Comparison of ENCODE assay signal across 9 mouse cellular contexts in genomic region chr10:18463071-18463841, GRCm38 (mm10).
A peak's percentile ranks its signal among the peaks of the same experiment; 100 is the strongest.
DNase-seq lines count a peak whose midpoint lies in the region; ATAC-seq and TF ChIP-seq lines count a peak whose summit lies in the region.
"Had no signal": no experiment of that assay in that cellular context is flagged by ENCODE, and none has a peak within 500 bp of the region (broad histone marks: within the 10 kb centered on the region; RNA-seq: fewer than 3 reads in every experiment).

No protein-coding gene starts in this region.

- ATAC-seq in heart, embryonic 12.5 days (ENCODE audit: insufficient number of reproducible peaks, low FRiP score) = no peak
- ATAC-seq in forebrain, embryonic 13.5 days = 0 out of 2 replicates have a peak, but pooled peaks have one; percentile 28
- ATAC-seq in liver, embryonic 14.5 days (ENCODE audit: insufficient read depth) = no peak

- no peak overlapping the region for H3K4me3 ChIP-seq in heart, embryonic 12.5 days
- no peak overlapping the region for H3K4me3 ChIP-seq in heart, embryonic 10.5 days
- H3K4me3 ChIP-seq in ES-Bruce4 (ENCODE audit: low read depth, low read length) = 0 out of 2 replicates have a peak overlapping the region, but pooled peaks have one; percentile 6
- no peak overlapping the region for H3K4me3 ChIP-seq in forebrain, embryonic 13.5 days
- no peak overlapping the region for H3K4me3 ChIP-seq in liver, embryonic 14.5 days (ENCODE audit: insufficient read depth in 1 of 2, low read depth in 2 of 2, low read length in 2 of 2)

- no peak for TF ChIP-seq POLR2A in ES-Bruce4 (IDR thresholded peaks at IDR 0.05; ENCODE audit: insufficient read depth, low read length)

- H3K4me2 ChIP-seq in heart, embryonic 12.5 days = peak overlapping the region; percentile 18
- no peak overlapping the region for H3K4me2 ChIP-seq in forebrain, embryonic 13.5 days
- peak overlapping the region; percentile 11; the same call in 1 of the 2 replicates for H3K4me2 ChIP-seq in liver, embryonic 14.5 days (ENCODE audit: low read depth)

- no peak overlapping the region for H3K9ac ChIP-seq in heart, embryonic 12.5 days
- H3K9ac ChIP-seq in ES-Bruce4 (ENCODE audit: low read depth, poor library complexity, severe bottlenecking) = peak overlapping the region; percentile 37; the same call in 1 of the 2 replicates
- H3K9ac ChIP-seq in forebrain, embryonic 13.5 days = peak overlapping the region; percentile 26; the same call in 1 of the 2 replicates
- no peak overlapping the region for H3K9ac ChIP-seq in liver, embryonic 14.5 days (replicated peaks)

- no peak for TF ChIP-seq CTCF in ES-Bruce4 (IDR thresholded peaks at IDR 0.05; ENCODE audit: low read depth, low read length)
- no peak for TF ChIP-seq CTCF in liver, embryonic 14.5 days (IDR thresholded peaks at IDR 0.05; ENCODE audit: low read depth)

- no peaks in the 10 kb centered on the region for H3K27me3 ChIP-seq in heart, embryonic 12.5 days (replicated peaks)
- no peaks in the 10 kb centered on the region for H3K27me3 ChIP-seq in heart, embryonic 10.5 days (ENCODE audit: insufficient read depth, poor library complexity, severe bottlenecking)
- no peaks in the 10 kb centered on the region for H3K27me3 ChIP-seq in ES-Bruce4 (ENCODE audit: control insufficient read depth, insufficient read depth, low read length, poor library complexity, severe bottlenecking)
- peaks cover 31% of the 10 kb centered on the region for H3K27me3 ChIP-seq in forebrain, embryonic 13.5 days
- H3K27me3 ChIP-seq in liver, embryonic 14.5 days (ENCODE audit: control insufficient read depth, insufficient read depth, low read length) = no peaks in the 10 kb centered on the region

- no peaks in the 10 kb centered on the region for H3K9me3 ChIP-seq in heart, embryonic 12.5 days (replicated peaks)
- no peaks in the 10 kb centered on the region for H3K9me3 ChIP-seq in heart, embryonic 10.5 days
- H3K9me3 ChIP-seq in ES-Bruce4 (replicated peaks; ENCODE audit: control insufficient read depth, insufficient read depth, low read length, poor library complexity, severe bottlenecking) = peaks cover 2% of the 10 kb centered on the region; the same call in 1 of the 2 replicates
- no peaks in the 10 kb centered on the region for H3K9me3 ChIP-seq in forebrain, embryonic 13.5 days (replicated peaks)
- H3K9me3 ChIP-seq in liver, embryonic 14.5 days (ENCODE audit: control insufficient read depth, low read length) = no peaks in the 10 kb centered on the region

- no peaks in the 10 kb centered on the region for H3K36me3 ChIP-seq in heart, embryonic 12.5 days
- H3K36me3 ChIP-seq in heart, embryonic 10.5 days = 0 out of 2 replicates have a peak, but pooled peaks cover 2% of the 10 kb centered on the region
- no peaks in the 10 kb centered on the region for H3K36me3 ChIP-seq in ES-Bruce4 (ENCODE audit: control insufficient read depth, insufficient read depth, low read length, poor library complexity, severe bottlenecking)
- H3K36me3 ChIP-seq in forebrain, embryonic 13.5 days (ENCODE audit: poor library complexity, severe bottlenecking) = no peaks in the 10 kb centered on the region; the same call in 1 of the 2 replicates
- H3K36me3 ChIP-seq in liver, embryonic 14.5 days (replicated peaks; ENCODE audit: control insufficient read depth, insufficient read depth, low read depth) = no peaks in the 10 kb centered on the region

- TF ChIP-seq EP300 in ES-Bruce4 (IDR thresholded peaks at IDR 0.05; ENCODE audit: insufficient read depth, low read depth, low read length) = no peak
- TF ChIP-seq EP300 in liver, embryonic 14.5 days (IDR thresholded peaks at IDR 0.05; ENCODE audit: low read depth) = no peak

- H3K27ac ChIP-seq in heart, embryonic 12.5 days (ENCODE audit: poor library complexity, severe bottlenecking) = no peak overlapping the region
- H3K27ac ChIP-seq in heart, embryonic 10.5 days = no peak overlapping the region; the same call in 1 of the 2 replicates
- no peak overlapping the region for H3K27ac ChIP-seq in ES-Bruce4 (ENCODE audit: insufficient read depth, low read length)
- peak overlapping the region; percentile 44 for H3K27ac ChIP-seq in forebrain, embryonic 13.5 days
- H3K27ac ChIP-seq in liver, embryonic 14.5 days = no peak overlapping the region

- DNase-seq in heart, embryonic 10.5 days (ENCODE audit: low spot score) = no peak
- no peak for DNase-seq in liver, embryonic 14.5 days (ENCODE audit: low read depth in 3 of 3, low spot score in 3 of 3)
- DNase-seq in urinary bladder, postnatal 4 days (ENCODE audit: low spot score in 2 of 2) = no peak
- no peak for DNase-seq in ovary, postnatal 14 days (ENCODE audit: low spot score)
- no peak for DNase-seq in lung, postnatal 14 days
- DNase-seq: heart, postnatal 14 days had no signal

- H3K4me1 ChIP-seq in heart, embryonic 12.5 days (replicated peaks) = peaks cover 48% of the 10 kb centered on the region
- H3K4me1 ChIP-seq in heart, embryonic 10.5 days = peaks cover 24% of the 10 kb centered on the region
- H3K4me1 ChIP-seq in ES-Bruce4 (ENCODE audit: control insufficient read depth, insufficient read depth, low read length) = no peaks in the 10 kb centered on the region
- peaks cover 38% of the 10 kb centered on the region for H3K4me1 ChIP-seq in forebrain, embryonic 13.5 days
- H3K4me1 ChIP-seq in liver, embryonic 14.5 days (replicated peaks; ENCODE audit: control insufficient read depth in 2 of 2, insufficient read depth in 2 of 2, low read length in 1 of 2) = no peaks in the 10 kb centered on the region

- 66% methylated on average over 23 of the region's 23 CpGs for WGBS in heart, embryonic 12.5 days
- 65% methylated on average over 23 of the region's 23 CpGs for WGBS in heart, embryonic 10.5 days
- 59% methylated on average over 23 of the region's 23 CpGs for WGBS in forebrain, embryonic 13.5 days
- 69% methylated on average over 23 of the region's 23 CpGs for WGBS in liver, embryonic 14.5 days (ENCODE audit: insufficient replicate concordance)

Comparison
In these comparisons a context has a peak if more than half of its experiments do, and no peak if none do; other contexts are left out.
1. H3K9ac ChIP-seq: peak in ES-Bruce4 (single experiment) and forebrain, embryonic 13.5 days (single experiment); none in heart, embryonic 12.5 days (single experiment) and liver, embryonic 14.5 days (single experiment).